In genomic region chr9:44509487-44510354, GRCm38 (mm10) we compare ENCODE assay signal across 8 mouse cellular contexts. TPM values are rescaled to one million over a fixed set of nuclear protein-coding genes. Genes with fewer than 3 reads are reported as not detected.
DNase-seq lines count a peak whose midpoint lies in the region; ATAC-seq and TF ChIP-seq lines count a peak whose summit lies in the region.

No protein-coding gene starts in this region.

- 0 out of 2 replicates have a peak, but pooled peaks have one; percentile 24 for TF ChIP-seq EP300 in lung, postnatal 0 days (IDR thresholded peaks at IDR 0.05)

- peak; percentile 94 for DNase-seq in Muller cell, postnatal 12 days (ENCODE audit: inconsistent ontology term)
- peak; percentile 90 for DNase-seq in cerebellum, adult 8-10 months
- peak; percentile 83 for DNase-seq in forebrain, postnatal 0 days
- peak; percentile 97 for DNase-seq in heart, postnatal 4 days
- DNase-seq in layer of hippocampus, adult 8-10 months (ENCODE audit: low spot score in 2 of 2), result peak; percentile 21 to 65
- peak; percentile 93 for DNase-seq in lung, postnatal 0 days (ENCODE audit: low spot score)
- peak; percentile 89 for DNase-seq in thymus, postnatal 0 days (ENCODE audit: low spot score)

- peaks cover 47% of the 10 kb centered on the region for H3K36me3 ChIP-seq in forebrain, postnatal 0 days (ENCODE audit: insufficient read depth)
- H3K36me3 ChIP-seq in lung, postnatal 0 days (ENCODE audit: insufficient read depth, low read length), result peaks cover 34% of the 10 kb centered on the region

- peak overlapping the region; percentile 15; the same call in 1 of the 2 replicates for H3K27ac ChIP-seq in forebrain, postnatal 0 days (ENCODE audit: low read depth, low read length)
- peak overlapping the region; percentile 78 for H3K27ac ChIP-seq in lung, postnatal 0 days (ENCODE audit: low read length)
- H3K27ac ChIP-seq in olfactory bulb, adult 2 months (ENCODE audit: insufficient read depth, low read depth, low read length), result peak overlapping the region; percentile 10; the same call in 1 of the 2 replicates

- no peak for TF ChIP-seq POLR2A in olfactory bulb, adult 2 months (IDR thresholded peaks at IDR 0.05; ENCODE audit: insufficient read depth, low read depth, low read length)

- H3K9ac ChIP-seq in forebrain, postnatal 0 days, result no peak overlapping the region; the same call in 1 of the 2 replicates
- H3K9ac ChIP-seq in lung, postnatal 0 days (replicated peaks; ENCODE audit: low read depth), result peak overlapping the region; percentile 23; the same call in 1 of the 2 replicates

- 8% methylated on average over 27 of the region's 27 CpGs for WGBS in forebrain, postnatal 0 days
- WGBS in lung, postnatal 0 days, result 8% methylated on average over 26 of the region's 27 CpGs
- 9% methylated on average over 26 of the region's 27 CpGs for WGBS in olfactory bulb, adult 2 months

- 0 out of 2 replicates have a peak, but pooled peaks cover 6% of the 10 kb centered on the region for H3K4me1 ChIP-seq in forebrain, postnatal 0 days (ENCODE audit: insufficient read depth)
- peaks cover 26% of the 10 kb centered on the region; the same call in 1 of the 2 replicates for H3K4me1 ChIP-seq in lung, postnatal 0 days (ENCODE audit: insufficient read depth, low read depth, low read length)
- H3K4me1 ChIP-seq in olfactory bulb, adult 2 months (ENCODE audit: control insufficient read depth, insufficient read depth, low read length), result peaks cover 33% of the 10 kb centered on the region

- peak; percentile 65 for TF ChIP-seq CTCF in forebrain, postnatal 0 days (IDR thresholded peaks at IDR 0.05; ENCODE audit: low read depth)
- TF ChIP-seq CTCF in lung, postnatal 0 days (IDR thresholded peaks at IDR 0.05), result peak; percentile 76
- TF ChIP-seq CTCF in olfactory bulb, adult 2 months (IDR thresholded peaks at IDR 0.05; ENCODE audit: insufficient read depth, low read depth, low read length), result peak; percentile 63

- H3K9me3 ChIP-seq in forebrain, postnatal 0 days (ENCODE audit: low read length), result no peaks in the 10 kb centered on the region
- no peaks in the 10 kb centered on the region for H3K9me3 ChIP-seq in lung, postnatal 0 days (ENCODE audit: low read length)

- H3K27me3 ChIP-seq in forebrain, postnatal 0 days (ENCODE audit: insufficient read depth, low read length), result no peaks in the 10 kb centered on the region
- no peaks in the 10 kb centered on the region for H3K27me3 ChIP-seq in lung, postnatal 0 days (replicated peaks; ENCODE audit: insufficient read depth, low read length)

- peak overlapping the region; percentile 39 for H3K4me2 ChIP-seq in forebrain, postnatal 0 days (ENCODE audit: low read depth)
- peak overlapping the region; percentile 60 for H3K4me2 ChIP-seq in lung, postnatal 0 days (replicated peaks; ENCODE audit: low read depth, low read length)

- H3K4me3 ChIP-seq in forebrain, postnatal 0 days (ENCODE audit: low read depth, low read length), result peak overlapping the region; percentile 16; the same call in 1 of the 2 replicates
- peak overlapping the region; percentile 37 for H3K4me3 ChIP-seq in lung, postnatal 0 days (ENCODE audit: low read depth, low read length)
- H3K4me3 ChIP-seq in olfactory bulb, adult 2 months (ENCODE audit: insufficient read depth, low read depth, low read length), result peak overlapping the region; percentile 22

- ATAC-seq in forebrain, postnatal 0 days, result peak; percentile 45
- ATAC-seq in lung, postnatal 0 days, result peak; percentile 66

RNA-seq across cellular contexts. Expression of gene Bcl9l, which starts 27.1 kb away (rescaled TPM):
- total RNA-seq in forebrain, postnatal 0 days (2014; rRNA removed), result 29.2 and 38.7 TPM in 2 replicates
- 9.3 and 13.0 TPM in 2 replicates for polyA plus RNA-seq in forebrain, postnatal 0 days (2015; fragmentation: Nextera tagmentation; extraction: Ambion mirVana)
- 10 to 100 TPM; 56.8 to 64.0 TPM for total RNA-seq in heart, postnatal 4 days (2021)
- 10 to 100 TPM; 61.8 to 68.3 (median 64.9) TPM for total RNA-seq in layer of hippocampus, adult 8-10 months (2022)
- polyA plus RNA-seq in lung, postnatal 0 days (2015; fragmentation: Nextera tagmentation; extraction: Ambion mirVana), result 10.7 and 12.3 TPM in 2 replicates
- polyA plus RNA-seq in olfactory bulb, adult 2 months (2012; ENCODE audit: insufficient read depth, insufficient read length, low replicate concordance, missing spikeins), result not detected in 2 replicates
- polyA plus RNA-seq in thymus, postnatal 0 days (2015; fragmentation: Nextera tagmentation; extraction: Ambion mirVana), result 3.2 and 4.4 TPM in 2 replicates

RNA-seq across cellular contexts. Expression of gene Cxcr5, which starts 52.0 kb away (rescaled TPM):
- not detected in 2 replicates for total RNA-seq in forebrain, postnatal 0 days (2014; rRNA removed)
- polyA plus RNA-seq in forebrain, postnatal 0 days (2015; fragmentation: Nextera tagmentation; extraction: Ambion mirVana), result not detected in 2 replicates
- total RNA-seq in heart, postnatal 4 days (2021), result under 1 TPM; 0.14 to 0.29 TPM
- not detected for total RNA-seq in layer of hippocampus, adult 8-10 months (2022)
- 0.17 TPM in 2 replicates for polyA plus RNA-seq in lung, postnatal 0 days (2015; fragmentation: Nextera tagmentation; extraction: Ambion mirVana)
- polyA plus RNA-seq in olfactory bulb, adult 2 months (2012; ENCODE audit: insufficient read depth, insufficient read length, low replicate concordance, missing spikeins), result not detected in 2 replicates
- 1.4 and 1.5 TPM in 2 replicates for polyA plus RNA-seq in thymus, postnatal 0 days (2015; fragmentation: Nextera tagmentation; extraction: Ambion mirVana)

RNA-seq across cellular contexts. Expression of gene Upk2, which starts 54.9 kb away (rescaled TPM):
- total RNA-seq in forebrain, postnatal 0 days (2014; rRNA removed), result not detected in 2 replicates
- not detected in 2 replicates for polyA plus RNA-seq in forebrain, postnatal 0 days (2015; fragmentation: Nextera tagmentation; extraction: Ambion mirVana)
- not detected for total RNA-seq in heart, postnatal 4 days (2021)
- total RNA-seq in layer of hippocampus, adult 8-10 months (2022), result not detected
- polyA plus RNA-seq in lung, postnatal 0 days (2015; fragmentation: Nextera tagmentation; extraction: Ambion mirVana), result 2.2 and 2.3 TPM in 2 replicates
- polyA plus RNA-seq in olfactory bulb, adult 2 months (2012; ENCODE audit: insufficient read depth, insufficient read length, low replicate concordance, missing spikeins), result not detected in 2 replicates
- 0.69 and 1.5 TPM in 2 replicates for polyA plus RNA-seq in thymus, postnatal 0 days (2015; fragmentation: Nextera tagmentation; extraction: Ambion mirVana)

Comparison
In these comparisons a context has a peak if more than half of its experiments do, and no peak if none do; other contexts are left out.
1. Peak in every context shown above with its lines: DNase-seq, ATAC-seq, H3K4me3 ChIP-seq and H3K27ac ChIP-seq.
2. DNase-seq: peak in every context shown above with its lines; median percentile 97 in heart, postnatal 4 days; 94 in Muller cell, postnatal 12 days; 93 in lung, postnatal 0 days; 90 in cerebellum, adult 8-10 months; 89 in thymus, postnatal 0 days; 83 in forebrain, postnatal 0 days; 43 in layer of hippocampus, adult 8-10 months.
3. H3K27ac ChIP-seq: peak in every context shown above with its lines; median percentile 78 in lung, postnatal 0 days; 15 in forebrain, postnatal 0 days; 10 in olfactory bulb, adult 2 months.